Mouse (Mus musculus) activated CD4-positive, CD25-positive, alpha-beta regulatory T cell, adult 4 months (primary cell): Measurements from ENCODE around the gene Tpbgl. TPM values are rescaled to one million over a fixed set of nuclear protein-coding genes. Genes with fewer than 3 reads are reported as not detected.

Experiments
- ATAC-seq: one replicate; pipeline ENCODE4 v1.8.0; 2017
- polyA plus RNA-seq, 2 experiments: library from polyadenylated mRNA; unstranded; fragments of 100-300 nt; shearing (Covaris generic); gene quantifications; one replicate each; pipeline ENCODE4 v1.2.1; 2017

The Tpbgl gene
- polyA plus RNA-seq, 2 experiments from 2014 or later = 0.25 TPM; not detected in 1

- ATAC-seq = no peak
Observed at GRCm38 (mm10) chr7:99579491-99580190, 47.3 kb downstream of the Tpbgl start.

- no peak for ATAC-seq
Observed at GRCm38 (mm10) chr7:99578246-99578645, 48.7 kb downstream of the Tpbgl start.

Other genes with a start within 250 kb of the Tpbgl start
- 10 to 100 TPM in 1 of 2 experiments, 1 to 10 TPM in 1; 9.7 to 14.7 TPM for gene Gdpd5, start 245.7 kb downstream of the Tpbgl start, polyA plus RNA-seq
- gene Klhl35, start 161.1 kb downstream of the Tpbgl start, polyA plus RNA-seq = not detected
- 1,000 to 10,000 TPM; 2,602 to 3,921 TPM for gene Rps3, start 143.4 kb downstream of the Tpbgl start, polyA plus RNA-seq
- gene Arrb1, start 91.6 kb downstream of the Tpbgl start, polyA plus RNA-seq = 10 to 100 TPM in 1 of 2 experiments, 1 to 10 TPM in 1; 8.3 to 12.0 TPM
- gene Slco2b1, start 84.2 kb upstream of the Tpbgl start, polyA plus RNA-seq = not detected
- gene Olfr520, start 103.2 kb upstream of the Tpbgl start, polyA plus RNA-seq = not detected
- gene Olfr521, start 136.4 kb upstream of the Tpbgl start, polyA plus RNA-seq = not detected
- gene Neu3, start 201.3 kb upstream of the Tpbgl start, polyA plus RNA-seq = 10 to 100 TPM; 24.2 to 29.1 TPM
- gene Xrra1, start 232.0 kb upstream of the Tpbgl start, polyA plus RNA-seq = under 1 TPM; 0.32 to 0.34 TPM
- 100 to 1,000 TPM; 511 to 516 TPM for gene Spcs2, start 236.4 kb upstream of the Tpbgl start, polyA plus RNA-seq